Mouse (Mus musculus) lung, postnatal 4 days (tissue): ENCODE measurements at regions not wholly inside any gene's neighbourhood (a gene's known extent, or its start where the extent isn't known, plus 50 kb on each side); places are given as distances from the start of the nearest gene placed in this dataset.
"Not testable (repeated sequence)": the region's sequence is repeated elsewhere in the genome, so short reads cannot be mapped to it uniquely, and the experiment has no call there.

Source experiments
- DNase-seq, 2 experiments: peaks; one replicate each; pipeline ENCODE4 v3.0.0; 2021

- no peak for DNase-seq
Observed at GRCm38 (mm10) chr12:46636888-46637287, 181.8 kb downstream of the Nova1 start.

DNA sequence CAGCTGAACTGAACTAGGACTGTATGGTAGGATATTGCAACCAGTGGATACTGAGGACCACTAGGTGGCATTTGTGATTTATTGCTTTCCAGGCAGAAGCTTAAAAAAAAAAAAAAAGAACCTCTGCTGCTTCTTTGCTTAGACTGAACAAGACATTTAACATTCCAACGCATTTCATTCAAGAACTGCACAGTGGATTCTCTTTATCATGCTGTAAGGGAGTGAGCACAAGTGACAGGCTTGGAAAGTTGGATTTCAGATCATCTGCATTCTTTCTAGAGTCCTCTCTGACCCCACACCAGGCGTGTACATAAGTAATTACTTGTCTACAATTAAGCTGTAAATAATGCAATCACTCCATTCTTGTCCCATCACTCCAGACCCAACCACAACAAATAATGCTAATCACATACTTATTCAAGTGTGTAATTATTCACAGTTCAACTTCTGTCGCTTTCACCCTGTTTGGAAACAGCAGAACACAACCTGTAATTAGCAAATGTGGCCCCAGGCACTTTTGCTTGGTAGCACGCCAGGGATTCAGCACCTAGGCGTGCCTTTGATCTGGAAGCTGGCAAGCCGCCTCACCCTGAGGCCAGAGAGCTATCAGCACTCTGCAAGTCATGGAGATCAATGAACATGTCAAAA, 183.5 kb downstream of the Nova1 start:
- DNase-seq = no peak

DNA sequence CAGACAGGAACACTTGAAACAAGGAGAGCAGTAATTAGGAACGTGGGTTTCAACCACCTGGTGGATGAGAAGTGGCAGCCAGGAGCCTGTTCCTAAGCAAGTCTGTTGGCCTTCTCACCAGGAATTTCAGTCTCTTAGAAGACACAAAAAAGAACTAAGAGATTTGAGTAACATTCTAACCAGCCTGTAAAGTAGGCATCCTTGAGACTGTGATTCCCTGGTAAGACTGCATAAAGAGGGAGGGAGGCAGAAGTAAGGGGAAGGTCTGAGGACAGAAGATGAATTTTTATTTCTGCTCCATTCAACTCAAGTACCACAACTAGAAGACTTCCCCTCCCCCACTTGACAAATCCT, 184.0 kb downstream of the Nova1 start:
- no peak for DNase-seq

DNA sequence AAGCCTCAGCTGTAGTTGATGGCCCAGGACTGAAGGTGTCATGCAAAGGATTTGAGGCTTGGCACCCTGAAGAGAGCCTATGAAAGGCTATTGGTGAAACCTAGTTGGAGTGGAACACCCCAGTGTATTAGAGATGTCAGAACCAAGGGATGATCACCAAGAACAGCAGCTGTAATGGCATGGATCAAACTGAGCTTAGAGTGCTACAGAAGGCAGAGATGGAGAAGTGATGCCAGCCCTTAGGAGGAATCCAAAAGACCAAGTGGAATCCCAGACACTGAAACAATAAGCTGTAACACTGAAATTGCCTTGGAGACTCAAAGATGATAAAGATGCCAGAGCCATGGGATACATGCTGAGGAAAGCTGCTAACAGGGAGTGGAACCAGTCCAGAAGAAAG, 186.3 kb downstream of the Nova1 start:
- not testable (repeated sequence) for DNase-seq

DNA sequence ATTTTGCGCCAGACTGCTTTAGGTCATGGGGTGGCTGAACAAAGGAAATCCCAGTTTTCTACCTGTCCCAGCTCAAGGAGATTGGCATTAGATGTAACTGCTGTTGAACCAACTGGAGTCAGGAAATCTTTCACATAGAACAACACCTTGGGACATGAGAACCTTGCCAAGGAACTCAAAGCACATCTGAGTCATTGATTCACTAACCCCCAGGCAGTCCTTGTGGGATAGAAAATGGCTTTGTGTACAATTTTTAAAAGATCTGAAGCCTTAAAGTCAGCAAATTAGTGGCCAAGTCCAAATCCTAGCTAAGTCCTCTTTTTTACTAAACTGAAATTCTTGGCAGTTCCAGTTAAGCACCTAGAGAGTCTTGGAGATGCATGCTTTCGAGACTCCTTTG, 191.4 kb downstream of the Nova1 start:
- no peak for DNase-seq

GRCm38 (mm10) chr12:46611439-46611838, 207.3 kb downstream of the Nova1 start:
- no peak for DNase-seq

DNA sequence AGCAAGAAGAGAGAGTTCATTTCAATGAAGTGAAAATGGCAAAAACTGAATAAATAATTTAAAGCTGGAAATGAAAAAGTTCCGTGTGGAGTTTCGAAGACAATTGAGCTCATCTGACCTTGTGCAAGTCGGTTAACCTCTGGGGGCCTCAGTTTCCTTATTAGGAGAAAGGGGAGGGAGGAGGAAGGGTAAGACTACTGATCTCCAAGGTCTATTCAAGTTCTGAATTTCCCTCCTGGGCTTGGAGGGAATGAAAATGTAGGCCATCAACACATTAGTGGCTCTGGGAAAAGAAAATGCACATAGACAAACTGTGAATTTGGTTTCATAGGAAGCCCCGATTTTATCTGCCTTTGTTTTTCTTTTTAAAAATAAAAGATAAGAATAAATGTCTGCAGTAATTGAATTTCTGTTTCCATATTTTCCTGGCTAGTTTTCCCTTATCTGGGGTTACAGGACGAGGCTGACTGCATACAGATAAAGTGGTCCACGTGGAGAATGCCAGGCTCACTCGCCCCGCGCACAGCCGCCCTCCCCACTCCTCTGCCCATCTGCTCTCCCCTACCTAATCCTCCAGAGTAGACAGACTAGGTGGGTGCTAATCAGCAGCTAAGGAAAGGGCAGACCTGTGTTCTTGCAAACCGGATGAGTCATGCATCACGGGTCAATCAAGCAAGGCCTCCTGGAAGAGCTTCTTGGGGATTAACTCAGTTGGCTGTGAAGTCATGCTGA, 209.0 kb downstream of the Nova1 start:
- no peak for DNase-seq

- DNase-seq = no peak
Observed at GRCm38 (mm10) chr12:46608290-46608910, 210.3 kb downstream of the Nova1 start.

DNA sequence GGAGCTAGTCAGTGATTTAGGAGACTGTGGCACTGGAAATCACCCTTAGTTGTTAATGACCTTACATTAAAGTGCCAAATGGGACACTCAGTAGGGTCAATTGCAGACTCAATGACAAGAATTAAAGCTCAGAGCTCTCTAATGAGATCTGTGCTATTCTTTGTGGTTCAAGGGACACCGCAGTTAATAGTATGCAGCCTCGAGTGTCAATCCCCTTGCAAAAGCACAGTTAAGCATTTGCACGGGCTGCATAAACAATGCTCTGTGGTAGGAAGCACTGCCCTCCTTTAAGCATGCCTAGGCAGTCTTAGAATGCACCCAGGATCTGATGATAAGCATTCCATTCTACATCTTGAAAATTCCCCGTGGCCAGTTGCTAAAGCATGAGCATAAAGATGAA, 221.5 kb downstream of the Nova1 start:
- DNase-seq = no peak

DNA sequence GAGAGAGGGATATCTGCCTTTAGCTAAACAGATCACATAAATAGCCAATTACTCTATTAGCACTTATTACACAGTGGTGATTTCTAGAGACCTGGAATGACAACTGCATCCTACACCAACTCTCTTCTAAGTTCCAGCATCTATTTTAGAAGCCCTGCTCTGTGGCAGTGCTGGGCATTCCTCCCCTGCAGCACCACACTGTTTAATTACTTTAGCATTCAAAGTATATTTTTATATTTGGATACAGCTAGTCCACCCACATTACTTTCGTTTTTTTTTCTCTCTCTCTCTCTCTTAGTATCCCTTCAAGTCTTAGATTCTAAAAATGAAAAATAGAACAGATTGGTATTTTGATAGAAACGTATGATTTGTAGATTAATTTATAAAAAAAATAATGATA, 250.1 kb downstream of the Nova1 start:
- no peak for DNase-seq

DNA sequence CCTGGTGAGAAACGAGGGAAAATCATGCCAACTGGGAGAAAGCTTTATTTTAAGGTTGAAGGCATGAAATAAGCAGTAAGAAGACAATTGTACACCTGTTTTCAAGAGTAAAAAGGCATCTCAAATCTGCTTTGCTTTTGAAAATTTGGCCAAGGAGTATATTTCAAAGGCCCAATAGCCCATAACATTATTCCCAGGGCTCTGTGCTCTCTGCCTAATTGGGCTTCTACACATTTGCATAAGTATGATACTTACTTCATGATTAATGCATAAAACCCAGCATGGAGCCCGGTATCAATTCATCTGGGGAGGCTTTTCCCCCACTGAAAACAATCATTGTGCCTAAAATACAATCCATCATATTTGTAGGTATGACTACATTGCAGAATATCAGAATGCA, 252.4 kb downstream of the Nova1 start:
- no peak for DNase-seq

DNA sequence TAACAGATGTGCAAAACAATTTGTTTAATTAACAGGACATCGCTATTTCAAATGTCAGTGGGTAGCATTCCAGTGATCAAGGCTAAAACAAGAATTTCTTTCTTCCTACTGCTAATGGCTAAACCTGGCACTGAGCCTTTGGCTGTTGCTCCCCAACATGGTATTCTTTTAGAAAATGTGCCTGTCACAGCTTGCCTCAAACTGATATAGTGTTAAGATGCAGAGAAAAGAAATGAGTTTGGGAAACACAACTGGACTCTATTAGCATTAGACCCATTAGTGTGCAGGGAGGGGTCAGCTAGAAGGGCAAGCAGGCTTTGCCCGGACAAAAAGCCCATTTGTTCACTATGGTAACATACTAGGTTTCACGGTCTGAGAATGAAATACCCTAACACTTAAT, 297.8 kb downstream of the Nova1 start:
- no peak for DNase-seq

GRCm38 (mm10) chr12:46507829-46508228, 310.9 kb downstream of the Nova1 start:
- no peak for DNase-seq

DNA sequence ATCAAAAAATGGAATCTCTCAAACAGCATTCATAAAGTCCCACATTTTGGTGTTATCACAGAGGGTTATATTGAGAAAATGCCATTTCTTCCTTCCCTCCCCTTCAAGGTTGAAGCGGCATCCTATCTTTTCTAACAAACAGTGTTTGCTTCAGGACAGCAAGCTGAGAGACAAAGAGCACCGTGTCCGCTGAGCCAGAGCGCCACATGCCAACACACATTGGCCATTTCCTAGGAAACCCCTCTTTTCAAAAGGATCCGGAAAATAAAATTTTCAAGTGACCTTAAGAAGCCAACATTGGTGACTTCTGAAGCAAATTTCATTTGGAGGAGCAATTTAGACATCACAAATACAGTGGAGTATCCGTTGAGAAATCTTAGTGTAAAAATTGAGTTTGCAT, 326.3 kb downstream of the Nova1 start:
- no peak for DNase-seq

GRCm38 (mm10) chr12:46450888-46451287, 367.8 kb downstream of the Nova1 start:
- DNase-seq = no peak

- no peak for DNase-seq
Observed at GRCm38 (mm10) chr12:46444644-46445313, 373.9 kb downstream of the Nova1 start.

- no peak for DNase-seq
Observed at GRCm38 (mm10) chr12:46419591-46419990, 399.1 kb downstream of the Nova1 start.

GRCm38 (mm10) chr12:46418990-46419389, 399.7 kb downstream of the Nova1 start:
- no peak for DNase-seq

- no peak for DNase-seq
Observed at GRCm38 (mm10) chr12:46416765-46417404, 401.8 kb downstream of the Nova1 start.

- DNase-seq = no peak
Observed at GRCm38 (mm10) chr12:46416250-46416649, 402.5 kb downstream of the Nova1 start.

GRCm38 (mm10) chr12:46405674-46406073, 413.1 kb downstream of the Nova1 start:
- DNase-seq = no peak

GRCm38 (mm10) chr12:46399653-46399975, 419.1 kb downstream of the Nova1 start:
- peak in 1 of 2 experiments; percentile 16 for DNase-seq

DNA sequence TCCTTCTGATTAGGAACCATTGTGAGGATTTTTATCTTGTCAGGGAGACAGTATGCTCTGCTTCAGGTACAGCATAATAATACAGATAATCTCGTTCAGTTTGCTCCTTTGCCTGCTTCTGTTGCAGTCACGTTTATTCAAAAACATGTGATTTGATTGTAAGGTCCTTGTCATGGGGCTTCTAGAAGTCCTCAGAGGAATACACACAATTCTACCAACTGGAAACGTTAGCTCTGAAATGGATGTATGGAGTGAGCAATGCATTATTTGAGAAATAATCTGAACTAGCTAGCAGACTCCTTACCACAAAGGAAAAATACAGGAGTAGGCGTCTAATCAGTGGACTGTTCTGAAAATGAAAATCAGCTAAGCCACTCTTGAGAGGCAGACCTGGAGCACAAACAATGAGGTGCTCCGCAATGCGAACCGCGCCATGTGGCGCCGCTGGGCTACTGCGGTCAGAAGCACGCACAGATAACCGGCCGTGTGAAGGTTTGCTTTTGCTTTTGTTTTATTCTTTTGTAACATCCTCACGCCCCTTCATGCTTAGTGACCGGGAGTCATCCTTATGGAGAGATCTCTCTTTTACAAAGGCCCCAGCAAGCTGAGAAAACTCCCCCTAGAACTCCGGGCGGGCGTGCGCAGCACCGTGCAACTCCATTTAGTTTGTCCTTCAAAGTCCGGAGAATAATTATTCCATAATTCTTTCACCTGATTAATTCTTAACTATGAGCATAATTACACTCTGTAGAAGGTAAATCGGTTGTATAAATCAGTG, 419.7 kb downstream of the Nova1 start:
- DNase-seq = peak in 1 of 2 experiments; percentile 17
